Comparison of ENCODE assay signal across 8 mouse cellular contexts in genomic region chr2:157367991-157368390, GRCm38 (mm10). TPM values are rescaled to one million over a fixed set of nuclear protein-coding genes. Genes with fewer than 3 reads are reported as not detected.
DNase-seq lines count a peak whose midpoint lies in the region; ATAC-seq lines count a peak whose summit lies in the region.

No protein-coding gene starts in this region.

- WGBS in kidney, embryonic 15.5 days, result under 1% methylated on average over 13 of the region's 13 CpGs
- 10% methylated on average over 13 of the region's 13 CpGs for WGBS in hindbrain, embryonic 14.5 days
- 14% methylated on average over 13 of the region's 13 CpGs for WGBS in midbrain, embryonic 10.5 days

- peak overlapping the region; percentile 63 for H3K4me2 ChIP-seq in kidney, embryonic 15.5 days
- peak overlapping the region; percentile 95 for H3K4me2 ChIP-seq in hindbrain, embryonic 14.5 days (replicated peaks)

- DNase-seq in kidney, postnatal 10 days, result no peak
- DNase-seq in hindbrain, embryonic 14.5 days (ENCODE audit: low spot score), result no peak
- no peak for DNase-seq in midbrain, embryonic 10.5 days (ENCODE audit: low spot score)
- no peak for DNase-seq in adipocyte (ENCODE audit: low spot score)
- no peak for DNase-seq in cerebellum, adult 18-20 months
- DNase-seq in frontal cortex, postnatal 36 days (ENCODE audit: low spot score in 2 of 2), result no peak

- H3K36me3 ChIP-seq in kidney, embryonic 15.5 days, result peaks cover 13% of the 10 kb centered on the region
- no peaks in the 10 kb centered on the region for H3K36me3 ChIP-seq in hindbrain, embryonic 14.5 days (replicated peaks; ENCODE audit: control insufficient read depth, insufficient read depth)
- peaks cover 13% of the 10 kb centered on the region; the same call in 1 of the 2 replicates for H3K36me3 ChIP-seq in midbrain, embryonic 10.5 days

- H3K27me3 ChIP-seq in kidney, embryonic 15.5 days, result no peaks in the 10 kb centered on the region
- no peaks in the 10 kb centered on the region for H3K27me3 ChIP-seq in hindbrain, embryonic 14.5 days (ENCODE audit: control insufficient read depth, insufficient read depth, low read length)
- H3K27me3 ChIP-seq in midbrain, embryonic 10.5 days (ENCODE audit: low read depth, poor library complexity, severe bottlenecking), result no peaks in the 10 kb centered on the region

- H3K27ac ChIP-seq in kidney, embryonic 15.5 days, result peak overlapping the region; percentile 93
- H3K27ac ChIP-seq in brown adipose tissue, adult 24 weeks (replicated peaks; ENCODE audit: low read depth, low read length), result peak overlapping the region; percentile 64
- H3K27ac ChIP-seq in hindbrain, embryonic 14.5 days, result peak overlapping the region; percentile 93
- peak overlapping the region; percentile 96 for H3K27ac ChIP-seq in midbrain, embryonic 10.5 days (replicated peaks)

- ATAC-seq in kidney, embryonic 15.5 days (replicated peaks; ENCODE audit: low FRiP score), result no peak; the same call in 1 of the 2 replicates
- ATAC-seq in hindbrain, embryonic 14.5 days (ENCODE audit: low FRiP score), result no peak

- H3K9ac ChIP-seq in kidney, embryonic 15.5 days, result peak overlapping the region; percentile 92
- H3K9ac ChIP-seq in hindbrain, embryonic 14.5 days, result peak overlapping the region; percentile 98

- peaks cover 22% of the 10 kb centered on the region for H3K4me1 ChIP-seq in kidney, embryonic 15.5 days
- peaks cover 3% of the 10 kb centered on the region for H3K4me1 ChIP-seq in brown adipose tissue, adult 24 weeks (ENCODE audit: control insufficient read depth, insufficient read depth, insufficient read length, low read length)
- H3K4me1 ChIP-seq in hindbrain, embryonic 14.5 days (replicated peaks; ENCODE audit: control insufficient read depth, insufficient read depth, low read length), result peaks cover 19% of the 10 kb centered on the region
- peaks cover 33% of the 10 kb centered on the region for H3K4me1 ChIP-seq in midbrain, embryonic 10.5 days

- peak overlapping the region; percentile 78 for H3K4me3 ChIP-seq in kidney, embryonic 15.5 days (replicated peaks)
- H3K4me3 ChIP-seq in brown adipose tissue, adult 24 weeks (ENCODE audit: insufficient read depth, low read depth, low read length), result peak overlapping the region; percentile 98
- H3K4me3 ChIP-seq in hindbrain, embryonic 14.5 days (replicated peaks; ENCODE audit: low read length), result peak overlapping the region; percentile 99
- peak overlapping the region; percentile 91 for H3K4me3 ChIP-seq in midbrain, embryonic 10.5 days

- H3K9me3 ChIP-seq in kidney, embryonic 15.5 days (replicated peaks), result no peaks in the 10 kb centered on the region
- no peaks in the 10 kb centered on the region for H3K9me3 ChIP-seq in hindbrain, embryonic 14.5 days (ENCODE audit: control insufficient read depth, low read length)
- H3K9me3 ChIP-seq in midbrain, embryonic 10.5 days (replicated peaks), result no peaks in the 10 kb centered on the region

RNA-seq across cellular contexts. Expression of gene Manbal, which starts 0.6 kb away (rescaled TPM):
- 71.7 and 81.2 TPM in 2 replicates for polyA plus RNA-seq in kidney, embryonic 15.5 days (2015; fragmentation: Nextera tagmentation; extraction: Ambion mirVana)
- polyA plus RNA-seq in brown adipose tissue, adult 24 weeks (2012; ENCODE audit: insufficient read depth, insufficient read length, missing spikeins), result 26.0 and 26.5 TPM in 2 replicates
- 53.3 and 58.1 TPM in 2 replicates for polyA plus RNA-seq in hindbrain, embryonic 14.5 days (2014; fragmentation: Nextera tagmentation; extraction: Ambion mirVana)
- polyA plus RNA-seq in midbrain, embryonic 10.5 days (2016; fragmentation: Nextera tagmentation; extraction: Ambion mirVana), result 68.8 and 75.6 TPM in 2 replicates

RNA-seq across cellular contexts. Expression of gene Ghrh, which starts 20.7 kb away (rescaled TPM):
- 0.35 TPM in 1 of 2 replicates, not detected in the other for polyA plus RNA-seq in kidney, embryonic 15.5 days (2015; fragmentation: Nextera tagmentation; extraction: Ambion mirVana)
- polyA plus RNA-seq in brown adipose tissue, adult 24 weeks (2012; ENCODE audit: insufficient read depth, insufficient read length, missing spikeins), result not detected in 2 replicates
- polyA plus RNA-seq in hindbrain, embryonic 14.5 days (2014; fragmentation: Nextera tagmentation; extraction: Ambion mirVana), result 0.58 and 0.94 TPM in 2 replicates
- 0.42 and 1.1 TPM in 2 replicates for polyA plus RNA-seq in midbrain, embryonic 10.5 days (2016; fragmentation: Nextera tagmentation; extraction: Ambion mirVana)

RNA-seq across cellular contexts. Expression of gene Src, which starts 50.3 kb away (rescaled TPM):
- 17.6 and 18.2 TPM in 2 replicates for polyA plus RNA-seq in kidney, embryonic 15.5 days (2015; fragmentation: Nextera tagmentation; extraction: Ambion mirVana)
- 1.4 and 1.6 TPM in 2 replicates for polyA plus RNA-seq in brown adipose tissue, adult 24 weeks (2012; ENCODE audit: insufficient read depth, insufficient read length, missing spikeins)
- 24.8 and 30.1 TPM in 2 replicates for polyA plus RNA-seq in hindbrain, embryonic 14.5 days (2014; fragmentation: Nextera tagmentation; extraction: Ambion mirVana)
- 16.1 and 19.3 TPM in 2 replicates for polyA plus RNA-seq in midbrain, embryonic 10.5 days (2016; fragmentation: Nextera tagmentation; extraction: Ambion mirVana)
